ENCODE assay signal across 8 mouse cellular contexts in the genomic region with DNA sequence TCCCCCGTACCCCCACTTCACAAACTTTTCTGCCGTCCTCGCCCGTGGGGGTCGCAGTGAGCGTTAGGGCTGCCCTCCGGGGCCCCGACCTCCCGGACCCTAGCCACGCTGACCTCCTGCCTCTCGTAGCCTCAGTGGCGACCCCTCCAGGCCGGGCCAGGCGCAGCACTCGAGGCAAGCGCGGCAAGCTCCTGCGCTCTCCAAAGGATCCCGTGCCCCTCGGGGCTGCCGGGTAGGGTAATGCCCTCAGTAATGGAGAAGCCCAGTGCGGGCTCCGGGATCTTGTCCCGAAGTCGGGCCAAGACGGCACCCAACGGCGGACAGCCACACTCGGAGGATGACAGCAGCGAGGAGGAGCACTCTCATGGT. TPM values are rescaled to one million over a fixed set of nuclear protein-coding genes. Genes with fewer than 3 reads are reported as not detected.
A peak's percentile ranks its signal among the peaks of the same experiment; 100 is the strongest.
DNase-seq lines count a peak whose midpoint lies in the region; ATAC-seq and TF ChIP-seq lines count a peak whose summit lies in the region.

No protein-coding gene starts in this region.

- TF ChIP-seq POLR2A in thymus, adult 2 months (IDR thresholded peaks at IDR 0.05; ENCODE audit: control insufficient read depth, extremely low read depth, insufficient read depth, low read length, poor library complexity): no peak

- 0 out of 2 replicates have a peak overlapping the region, but pooled peaks have one; percentile 7 for H3K9ac ChIP-seq in liver, embryonic 14.5 days (replicated peaks)

- peak; percentile 90 for TF ChIP-seq CTCF in C2C12 (IDR thresholded peaks at IDR 0.05; ENCODE audit: control insufficient read depth, insufficient read depth, insufficient read length)
- peak; percentile 76 for TF ChIP-seq CTCF in liver, embryonic 14.5 days (IDR thresholded peaks at IDR 0.05; ENCODE audit: low read depth)
- TF ChIP-seq CTCF in thymus, adult 2 months (IDR thresholded peaks at IDR 0.05; ENCODE audit: borderline replicate concordance, control insufficient read depth, extremely low read depth, insufficient read depth, low read length, poor library complexity): peak; percentile 97

- no peaks in the 10 kb centered on the region for H3K9me3 ChIP-seq in liver, embryonic 14.5 days (ENCODE audit: control insufficient read depth, low read length)

- H3K4me2 ChIP-seq in liver, embryonic 14.5 days (ENCODE audit: low read depth): peak overlapping the region; percentile 66

- peak; percentile 73 for DNase-seq in adipocyte (ENCODE audit: low spot score)
- DNase-seq in embryo, embryonic 11 days: peak; percentile 90
- peak; percentile 75 to 83 for DNase-seq in heart, adult 18-20 months
- peak; percentile 69 for DNase-seq in kidney, adult 18-20 months
- peak in 2 of 3 experiments; percentile 26 to 44 for DNase-seq in liver, embryonic 14.5 days (ENCODE audit: low read depth in 3 of 3, low spot score in 3 of 3)
- peak; percentile 94 for DNase-seq in neural tube, embryonic 10.5 days (ENCODE audit: extremely low spot score, low spot score)
- DNase-seq in thymus, adult 2 months: peak; percentile 91

- no peaks in the 10 kb centered on the region for H3K27me3 ChIP-seq in C2C12 (ENCODE audit: control insufficient read depth, insufficient read depth, insufficient read length)
- H3K27me3 ChIP-seq in liver, embryonic 14.5 days (ENCODE audit: control insufficient read depth, insufficient read depth, low read length): peaks cover 15% of the 10 kb centered on the region
- H3K27me3 ChIP-seq in thymus, adult 2 months (ENCODE audit: control insufficient read depth, insufficient read depth, low read length): no peaks in the 10 kb centered on the region

- peaks cover 29% of the 10 kb centered on the region for H3K36me3 ChIP-seq in C2C12 (ENCODE audit: control insufficient read depth, insufficient read depth)
- H3K36me3 ChIP-seq in liver, embryonic 14.5 days (replicated peaks; ENCODE audit: control insufficient read depth, insufficient read depth, low read depth): no peaks in the 10 kb centered on the region
- no peaks in the 10 kb centered on the region for H3K36me3 ChIP-seq in thymus, adult 2 months (ENCODE audit: control insufficient read depth, insufficient read depth, low read length)

- WGBS in liver, embryonic 14.5 days (ENCODE audit: insufficient replicate concordance): under 1% methylated on average over 30 of the region's 30 CpGs
- WGBS in thymus, adult 2 months: under 1% methylated on average over 30 of the region's 30 CpGs

- peak overlapping the region; percentile 92 for H3ac ChIP-seq in C2C12 (ENCODE audit: control insufficient read depth, insufficient read length, low read depth)

- ATAC-seq in liver, embryonic 14.5 days (ENCODE audit: insufficient read depth): peak; percentile 28; the same call in 1 of the 2 replicates

- H3K4me1 ChIP-seq in liver, embryonic 14.5 days (replicated peaks; ENCODE audit: control insufficient read depth in 2 of 2, insufficient read depth in 2 of 2, low read length in 1 of 2): peaks cover 0 to 3% of the 10 kb centered on the region in 2 experiments; a peak in 1 of 4 replicates
- peaks cover 35% of the 10 kb centered on the region for H3K4me1 ChIP-seq in thymus, adult 2 months (replicated peaks; ENCODE audit: control insufficient read depth, insufficient read depth, low read length)

- TF ChIP-seq EP300 in liver, embryonic 14.5 days (IDR thresholded peaks at IDR 0.05; ENCODE audit: low read depth): no peak

- H3K4me3 ChIP-seq in C2C12 (ENCODE audit: insufficient read depth, poor library complexity, severe bottlenecking): peak overlapping the region; percentile 60
- H3K4me3 ChIP-seq in liver, embryonic 14.5 days (ENCODE audit: insufficient read depth in 1 of 2, low read depth in 2 of 2, low read length in 2 of 2): peak overlapping the region; percentile 51 to 61
- H3K4me3 ChIP-seq in thymus, adult 2 months (ENCODE audit: control insufficient read depth, insufficient read depth, low read length): peak overlapping the region; percentile 96

- peaks cover 4% of the 10 kb centered on the region for H3K79me3 ChIP-seq in C2C12 (ENCODE audit: low read depth)

- no peak overlapping the region for H3K27ac ChIP-seq in liver, embryonic 14.5 days
- H3K27ac ChIP-seq in thymus, adult 2 months (ENCODE audit: control insufficient read depth, insufficient read depth, low read length): peak overlapping the region; percentile 36

- peaks cover 15% of the 10 kb centered on the region for H3K79me2 ChIP-seq in C2C12 (ENCODE audit: control insufficient read depth, insufficient read depth)

TF ChIP-seq in C2C12, 6 proteins besides CTCF, POLR2A, EP300 and RAD21:
- TF ChIP-seq USF1 (IDR thresholded peaks at IDR 0.05; ENCODE audit: low read depth): no peak
- no peak for TF ChIP-seq MAX (IDR thresholded peaks at IDR 0.05)
- no peak for TF ChIP-seq MYOD1 (IDR thresholded peaks at IDR 0.05; ENCODE audit: control insufficient read depth, insufficient read length, low read depth)
- no peak for TF ChIP-seq FOSL1 (IDR thresholded peaks at IDR 0.05; ENCODE audit: insufficient read depth, low read length, poor library complexity, severe bottlenecking)
- TF ChIP-seq MYOG (IDR thresholded peaks at IDR 0.05; ENCODE audit: control insufficient read depth, extremely low read depth, insufficient read length): no peak
- no peak for TF ChIP-seq CEBPB (IDR thresholded peaks at IDR 0.05; ENCODE audit: low read depth)

RNA-seq across cellular contexts. Expression of gene Rcor2, which starts 1.6 kb away (rescaled TPM):
- polyA plus RNA-seq in C2C12 (2012; fragmentation: generic; extraction: Trizol): 21.0 TPM
- 1 to 10 TPM; 4.0 to 6.5 TPM for total RNA-seq in heart, adult 18-20 months (2021)
- polyA plus RNA-seq in liver, embryonic 14.5 days (2012; rRNA removed): 1.7 and 2.0 TPM in 2 replicates
- 0.36 and 0.58 TPM in 2 replicates for polyA plus RNA-seq in liver, embryonic 14.5 days (2014; fragmentation: Nextera tagmentation; extraction: Ambion mirVana)
- 31.2 and 42.8 TPM in 2 replicates for polyA plus RNA-seq in thymus, adult 2 months (2012; rRNA removed)

RNA-seq across cellular contexts. Expression of gene Naa40, which starts 27.7 kb away (rescaled TPM):
- polyA plus RNA-seq in C2C12 (2012; fragmentation: generic; extraction: Trizol): 16.8 TPM
- total RNA-seq in heart, adult 18-20 months (2021): 10 to 100 TPM; 14.2 to 14.9 TPM
- polyA plus RNA-seq in liver, embryonic 14.5 days (2012; rRNA removed): 16.1 and 18.0 TPM in 2 replicates
- 23.1 and 24.9 TPM in 2 replicates for polyA plus RNA-seq in liver, embryonic 14.5 days (2014; fragmentation: Nextera tagmentation; extraction: Ambion mirVana)
- 55.9 and 71.6 TPM in 2 replicates for polyA plus RNA-seq in thymus, adult 2 months (2012; rRNA removed)

RNA-seq across cellular contexts. Expression of gene Cox8a, which starts 51.3 kb away (rescaled TPM):
- polyA plus RNA-seq in C2C12 (2012; fragmentation: generic; extraction: Trizol): 960 TPM
- 100 to 1,000 TPM; 344 to 429 TPM for total RNA-seq in heart, adult 18-20 months (2021)
- polyA plus RNA-seq in liver, embryonic 14.5 days (2012; rRNA removed): 282 and 547 TPM in 2 replicates
- 803 and 809 TPM in 2 replicates for polyA plus RNA-seq in liver, embryonic 14.5 days (2014; fragmentation: Nextera tagmentation; extraction: Ambion mirVana)
- polyA plus RNA-seq in thymus, adult 2 months (2012; rRNA removed): 1,690 and 1,818 TPM in 2 replicates

Comparison
In these comparisons a context has a peak if more than half of its experiments do, and no peak if none do; other contexts are left out.
1. DNase-seq: peak in every context shown above with its lines; median percentile 94 in neural tube, embryonic 10.5 days; 91 in thymus, adult 2 months; 90 in embryo, embryonic 11 days; 79 in heart, adult 18-20 months; 73 in adipocyte; 69 in kidney, adult 18-20 months; 35 in liver, embryonic 14.5 days.